Mouse (Mus musculus) ES-Bruce4 (cell line): ENCODE measurements around the gene Capsl.

Experiments
- CTCF ChIP-seq: IDR thresholded peaks from one replicate; pipeline ENCODE4 v1.8.1; 2011; ENCODE audit warnings: low read depth, low read length
- POLR2A ChIP-seq: IDR thresholded peaks from one replicate; pipeline ENCODE4 v1.8.1; 2011; ENCODE audit warnings: low read length; ENCODE audit not compliant: insufficient read depth

DNA sequence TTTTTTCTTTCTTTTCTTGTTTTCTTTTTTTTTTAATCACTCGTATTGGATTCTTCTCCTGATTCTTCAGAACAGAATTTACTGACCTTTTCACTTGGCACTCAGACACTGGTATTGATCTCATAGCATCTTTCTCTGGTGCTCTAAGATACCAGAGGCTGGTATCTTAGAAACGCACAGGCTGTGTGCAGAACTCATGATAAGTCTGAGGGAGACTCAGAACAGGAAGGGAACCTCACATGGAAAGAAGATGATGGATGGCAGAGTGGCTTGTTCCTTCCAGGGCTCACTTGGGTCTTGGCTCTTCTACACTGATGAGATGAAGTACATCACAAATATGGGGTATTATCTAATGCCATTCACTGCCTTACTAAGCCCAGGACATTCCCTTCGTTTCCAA is 36.8 kb downstream of the Capsl start:
- TF ChIP-seq CTCF (no peak), POLR2A (no peak)
